Mouse (Mus musculus) CH12.LX (cell line): ENCODE data around the gene Olfr1150-ps1. TPM values are rescaled to one million over a fixed set of nuclear protein-coding genes. Genes with fewer than 3 reads are reported as not detected.

ENCODE experiments used
- DNase-seq: peaks from one replicate; pipeline ENCODE4 v3.0.0-alpha.2; 2013; ENCODE audit errors: extremely low read depth
- H3K27ac ChIP-seq: 2 replicates; pipeline ENCODE4 v1.5.1; 2012; ENCODE audit warnings: low read depth, mild to moderate bottlenecking, control low read depth, moderate library complexity; ENCODE audit not compliant: insufficient read depth
- H3K27me3 ChIP-seq: replicated peaks from 2 replicates; pipeline ENCODE3; 2012; ENCODE audit warnings: inconsistent platforms
- H3K36me3 ChIP-seq, 2 experiments: replicated peaks in 1 of 2; 2 replicates each; pipeline versions ENCODE3 to v1.6.1; 2012; ENCODE audit warnings: inconsistent platforms in 1 of 2, low read length in 1 of 2, mild to moderate bottlenecking in 1 of 2, mixed read lengths in 1 of 2, moderate library complexity in 1 of 2; ENCODE audit not compliant: control insufficient read depth in 1 of 2, insufficient read depth in 1 of 2
- H3K4me1 ChIP-seq, 2 experiments: 2 replicates each; pipeline ENCODE4 v1.6.1; 2012; ENCODE audit warnings: inconsistent platforms in 1 of 2, moderate library complexity in 1 of 2; ENCODE audit not compliant: insufficient read depth in 2 of 2, control insufficient read depth in 1 of 2
- H3K4me2 ChIP-seq: 2 replicates; pipeline ENCODE4 v1.6.1; 2012; ENCODE audit warnings: low read depth, mild to moderate bottlenecking, control low read depth; ENCODE audit not compliant: poor library complexity, insufficient read depth, severe bottlenecking
- H3K4me3 ChIP-seq, 3 experiments: fragments of 150-350 bp in 1 of 3; sonication (generic) in 1 of 3; replicated peaks in 1 of 3; 2 replicates each; pipeline versions ENCODE3 to v1.5.1; 2011 to 2012; ENCODE audit warnings: low read depth in 2 of 3, low read length in 2 of 3, mild to moderate bottlenecking in 2 of 3, moderate library complexity in 2 of 3, control low read depth in 1 of 3, improper control_type of control experiment in 1 of 3, inconsistent platforms in 1 of 3, mixed read lengths in 1 of 3; ENCODE audit not compliant: poor library complexity in 1 of 3
- H3K79me2 ChIP-seq: replicated peaks from 2 replicates; pipeline ENCODE4 v1.6.1; 2012; ENCODE audit warnings: mild to moderate bottlenecking, moderate library complexity; ENCODE audit not compliant: control insufficient read depth, poor library complexity, insufficient read depth, severe bottlenecking; ENCODE audit errors: extremely low read depth
- H3K9ac ChIP-seq: 2 replicates; pipeline ENCODE4 v1.6.1; 2012; ENCODE audit warnings: low read depth, mild to moderate bottlenecking, control low read depth, moderate library complexity; ENCODE audit not compliant: insufficient read depth
- H3K9me3 ChIP-seq: replicated peaks from 2 replicates; pipeline ENCODE3; 2012; ENCODE audit warnings: low read length, inconsistent platforms, mixed read lengths
- BHLHE40 ChIP-seq: IDR thresholded peaks from 2 replicates; pipeline ENCODE4 v1.6.1; 2011; ENCODE audit warnings: mild to moderate bottlenecking, low read depth, low read length, improper control_type of control experiment
- CHD2 ChIP-seq: IDR thresholded peaks from 2 replicates; pipeline ENCODE4 v1.6.1; 2011; ENCODE audit warnings: low read length, improper control_type of control experiment
- E2F4 ChIP-seq: IDR thresholded peaks from 2 replicates; pipeline ENCODE4 v1.6.1; 2011; ENCODE audit warnings: low read depth, low read length, improper control_type of control experiment; ENCODE audit not compliant: insufficient replicate concordance
- ETS1 ChIP-seq: conservative IDR thresholded peaks from 2 replicates; pipeline ENCODE4 v1.6.1; 2012; ENCODE audit warnings: low read depth, mild to moderate bottlenecking, inconsistent platforms, low read length, improper control_type of control experiment, moderate library complexity
- JUN ChIP-seq: IDR thresholded peaks from 2 replicates; pipeline ENCODE4 v1.6.1; 2011; ENCODE audit warnings: low read depth, mild to moderate bottlenecking, low read length, improper control_type of control experiment, moderate library complexity; ENCODE audit not compliant: insufficient read depth
- JUND ChIP-seq: conservative IDR thresholded peaks from 2 replicates; pipeline ENCODE4 v1.6.1; 2011; ENCODE audit warnings: low read depth, low read length, improper control_type of control experiment
- MAZ ChIP-seq: IDR thresholded peaks from 2 replicates; pipeline ENCODE4 v1.6.1; 2012; ENCODE audit warnings: low read depth, mild to moderate bottlenecking, inconsistent platforms, low read length, improper control_type of control experiment, moderate library complexity
- MXI1 ChIP-seq: IDR thresholded peaks from 2 replicates; pipeline ENCODE4 v1.6.1; 2011; ENCODE audit warnings: mild to moderate bottlenecking, low read depth, low read length, improper control_type of control experiment
- PAX5 ChIP-seq: IDR thresholded peaks from 2 replicates; pipeline ENCODE4 v1.6.1; 2012; ENCODE audit warnings: low read length, inconsistent platforms, mixed read lengths
- POLR2AphosphoS2 ChIP-seq: IDR thresholded peaks from 2 replicates; pipeline ENCODE4 v1.6.1; 2011; ENCODE audit warnings: low read depth, low read length, improper control_type of control experiment
- RAD21 ChIP-seq: IDR thresholded peaks from 2 replicates; pipeline ENCODE4 v1.6.1; 2011; ENCODE audit warnings: low read depth, mild to moderate bottlenecking, low read length, improper control_type of control experiment, moderate library complexity
- RCOR1 ChIP-seq: conservative IDR thresholded peaks from 2 replicates; pipeline ENCODE4 v1.6.1; 2012; ENCODE audit warnings: low read depth, mild to moderate bottlenecking, inconsistent platforms, low read length, improper control_type of control experiment
- SIN3A ChIP-seq: IDR thresholded peaks from 2 replicates; pipeline ENCODE4 v1.6.1; 2012; ENCODE audit warnings: low read length, improper control_type of control experiment, inconsistent platforms
- SMC3 ChIP-seq: IDR thresholded peaks from 2 replicates; pipeline ENCODE4 v1.6.1; 2011; ENCODE audit warnings: low read depth, low read length, improper control_type of control experiment
- UBTF ChIP-seq: IDR thresholded peaks from 2 replicates; pipeline ENCODE4 v1.6.1; 2012; ENCODE audit warnings: low read depth, mild to moderate bottlenecking, inconsistent platforms, low read length, improper control_type of control experiment, moderate library complexity
- USF2 ChIP-seq: conservative IDR thresholded peaks from 2 replicates; pipeline ENCODE4 v1.6.1; 2011; ENCODE audit warnings: low read depth, low read length, improper control_type of control experiment
- ZC3H11A ChIP-seq: IDR thresholded peaks from 2 replicates; pipeline ENCODE4 v1.6.1; 2012; ENCODE audit warnings: low read depth, mild to moderate bottlenecking, inconsistent platforms, low read length, improper control_type of control experiment
- ZMIZ1 ChIP-seq: IDR thresholded peaks from 2 replicates; pipeline ENCODE4 v1.6.1; 2012; ENCODE audit warnings: low read depth, mild to moderate bottlenecking, inconsistent platforms, low read length, improper control_type of control experiment
- ZNF384 ChIP-seq: IDR thresholded peaks from 2 replicates; pipeline ENCODE4 v1.6.1; 2012; ENCODE audit warnings: low read depth, low read length, improper control_type of control experiment, inconsistent platforms
- dilution Hi-C: fragments of 300-500 bp; cut with MboI; formaldehyde crosslinking; loops from 2 replicates; pipeline ENCODE4 v1.14.3; 2020; ENCODE audit warnings: low sequenced_read_pairs; ENCODE audit not compliant: extremely low pct_unique_long_range_greater_than_20kb, extremely low pct_ligation_motif_present
- in situ Hi-C: fragments of 300-500 bp; cut with MboI; formaldehyde crosslinking; loops from 3 replicates; pipeline ENCODE4 v1.14.3; 2019; ENCODE audit warnings: low sequenced_read_pairs, low pct_ligation_motif_present, low pct_unique_long_range_greater_than_20kb, mixed read lengths
- polyA plus RNA-seq: library from polyadenylated mRNA; unstranded; fragments of >175 nt; gene quantifications from 2 replicates; pipeline ENCODE4 v1.2.1, GENCODE M21; 2012; ENCODE audit warnings: low read depth; ENCODE audit not compliant: insufficient read length
- total RNA-seq, 2 experiments: library from RNA; depleted of rRNA; stranded (reverse); fragments of 300-350 nt in 1 of 2; fragments of >200 nt in 1 of 2; gene quantifications; 2 replicates each; pipeline ENCODE4 v1.2.3; 2012 to 2014

The Olfr1150-ps1 gene
- total and polyA plus RNA-seq, 3 experiments, result not detected

GRCm38 (mm10) chr2:87809522-87809921 lies 34.3 kb upstream of the Olfr1150-ps1 start, which contains the start of gene Olfr1145:
Gene Olfr1145 (plus strand): TSS chr2:87809822.
- dilution Hi-C loops, result no loop called here
- H3K27ac ChIP-seq, result no peak within 1 kb of the TSS
- no peaks in the 10 kb centered on the region for H3K4me1 ChIP-seq
- DNase-seq, result no peak
- H3K9me3 ChIP-seq, result peaks cover 10% of the 10 kb centered on the region
- H3K79me2 ChIP-seq, result no peaks in the 10 kb centered on the region
- no peaks in the 10 kb centered on the region for H3K27me3 ChIP-seq
- in situ Hi-C loops, result no loop called here
- TF ChIP-seq E2F4 (no peak), JUND (no peak), ZNF384 (no peak), SMC3 (no peak), ZMIZ1 (no peak), MAZ (no peak), POLR2AphosphoS2 (no peak), ETS1 (no peak), RAD21 (no peak), RCOR1 (no peak), CHD2 (no peak), UBTF (no peak), SIN3A (no peak), BHLHE40 (no peak), JUN (no peak), USF2 (no peak)
- no peak within 1 kb of the TSS for H3K9ac ChIP-seq
- no peak within 1 kb of the TSS for H3K4me2 ChIP-seq
- H3K36me3 ChIP-seq, result no peaks in the 10 kb centered on the region
- H3K4me3 ChIP-seq, result no peak within 1 kb of the TSS

DNA sequence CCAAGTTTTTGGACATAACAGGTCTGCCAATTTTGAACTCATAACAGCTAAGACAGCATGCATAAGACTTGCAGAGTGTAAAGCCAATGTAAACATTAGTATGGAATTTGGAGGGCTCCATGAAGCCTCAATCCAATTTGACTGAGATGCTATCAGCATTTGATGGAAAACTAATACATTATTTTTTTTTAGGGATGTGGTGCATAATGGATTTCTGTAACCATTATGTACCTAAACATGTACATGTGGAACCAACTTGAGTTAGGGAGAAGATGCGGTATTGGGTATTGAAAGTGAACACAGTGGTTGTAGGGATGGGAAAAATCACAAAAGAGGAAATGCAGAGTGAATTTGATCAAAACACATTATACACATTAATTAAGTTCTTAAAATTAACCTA lies 13.6 kb upstream of the Olfr1150-ps1 start, which contains the start of gene Olfr1148:
Gene Olfr1148 (plus strand): TSS at position 301 of the 400 bp plus-strand sequence.
- Histone ChIP-seq H3K36me3 (no peaks in the 10 kb centered on the region), H3K4me1 (no peaks in the 10 kb centered on the region), H3K27ac (no peak within 1 kb of the TSS), H3K9me3 (peaks cover 2% of the 10 kb centered on the region), H3K27me3 (no peaks in the 10 kb centered on the region), H3K9ac (no peak within 1 kb of the TSS), H3K4me3 (no peak within 1 kb of the TSS), H3K79me2 (no peaks in the 10 kb centered on the region)
- DNase-seq, result no peak
- in situ Hi-C loops, result no loop called here
- dilution Hi-C loops, result no loop called here
- TF ChIP-seq USF2 (no peak), PAX5 (no peak), POLR2AphosphoS2 (no peak), MXI1 (no peak), JUND (no peak), ZC3H11A (no peak)
- TF ChIP-seq, all 38 proteins: peak for 0
- no peak within 1 kb of the TSS for H3K4me2 ChIP-seq
